Mouse (Mus musculus): ENCODE measurements around the gene Rbms3.

DNA sequence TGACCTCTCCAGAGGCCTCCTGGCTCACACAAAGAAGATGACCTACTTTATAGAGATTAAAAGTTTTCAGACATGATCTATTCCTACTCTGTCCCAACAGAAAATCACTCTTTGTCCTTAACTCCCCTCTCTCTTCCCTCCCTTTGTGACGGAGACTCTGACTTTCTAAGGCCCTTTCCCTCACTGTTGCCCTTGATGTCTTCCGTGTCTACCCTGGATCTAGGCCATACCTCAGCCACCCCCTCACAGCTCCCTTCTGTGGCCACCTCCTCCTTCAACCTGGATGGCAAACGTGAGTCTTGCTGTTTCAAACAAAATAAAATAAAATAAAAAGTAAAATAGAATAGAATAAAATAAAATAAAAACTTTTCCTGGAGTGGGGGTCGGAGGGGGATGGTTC, 408.2 kb downstream of the Rbms3 start:
- no peak for TF ChIP-seq CTCF (IDR thresholded peaks at IDR 0.05)
- no peak for TF ChIP-seq EP300 (IDR thresholded peaks at IDR 0.05; ENCODE audit: insufficient read depth, low read depth, low read length)
